Mouse (Mus musculus) thymus, adult 2 months (tissue): ENCODE measurements around the gene Zdhhc11. TPM values are rescaled to one million over a fixed set of nuclear protein-coding genes. Genes with fewer than 3 reads are reported as not detected.
A peak's percentile ranks its signal among the peaks of the same experiment; 100 is the strongest.

Source experiments
- DNase-seq: peaks from one replicate; pipeline ENCODE4 v3.0.0; 2021
- H3K27ac ChIP-seq: fragments of 200-500 bp; 2 replicates; pipeline ENCODE4 v1.5.1; 2012; ENCODE audit warnings: low read length, control low read depth; ENCODE audit not compliant: control insufficient read depth, insufficient read depth
- H3K27me3 ChIP-seq: fragments of 200-500 bp; 2 replicates; pipeline ENCODE4 v1.6.1; 2012; ENCODE audit warnings: mild to moderate bottlenecking, low read length, moderate library complexity, mixed read lengths; ENCODE audit not compliant: control insufficient read depth, insufficient read depth
- H3K36me3 ChIP-seq: fragments of 200-500 bp; 2 replicates; pipeline ENCODE4 v1.6.1; 2012; ENCODE audit warnings: mild to moderate bottlenecking, low read length, moderate library complexity; ENCODE audit not compliant: control insufficient read depth, insufficient read depth
- H3K4me1 ChIP-seq: fragments of 200-500 bp; replicated peaks from 2 replicates; pipeline ENCODE4 v1.6.1; 2012; ENCODE audit warnings: low read length; ENCODE audit not compliant: control insufficient read depth, insufficient read depth
- H3K4me3 ChIP-seq: fragments of 200-500 bp; 2 replicates; pipeline ENCODE4 v1.5.1; 2012; ENCODE audit warnings: mild to moderate bottlenecking, low read length, control low read depth, moderate library complexity; ENCODE audit not compliant: control insufficient read depth, insufficient read depth
- CTCF ChIP-seq: fragments of 200-500 bp; IDR thresholded peaks from 2 replicates; pipeline ENCODE4 v1.5.1; 2012; ENCODE audit warnings: mild to moderate bottlenecking, control low read depth, low read length, moderate library complexity, borderline replicate concordance; ENCODE audit not compliant: control insufficient read depth, poor library complexity, insufficient read depth; ENCODE audit errors: extremely low read depth
- POLR2A ChIP-seq: fragments of 200-500 bp; IDR thresholded peaks from 2 replicates; pipeline ENCODE4 v1.6.1; 2012; ENCODE audit warnings: mild to moderate bottlenecking, low read length, control low read depth, moderate library complexity; ENCODE audit not compliant: control insufficient read depth, poor library complexity, insufficient read depth; ENCODE audit errors: extremely low read depth
- WGBS: fragments of 180-500 bp; shearing (Covaris S2); methylation state at CpG from one replicate; pipeline ENCODE4 v1.1.7; 2018; 5-methylcytosine and 5-hydroxymethylcytosine counted together
- polyA plus RNA-seq: library from polyadenylated mRNA; depleted of rRNA; stranded (reverse); fragments of >200 nt; gene quantifications from 2 replicates; pipeline ENCODE4 v1.2.3, GENCODE M21; 2012

Gene Zdhhc11
- polyA plus RNA-seq, 1 experiment: not detected

DNA sequence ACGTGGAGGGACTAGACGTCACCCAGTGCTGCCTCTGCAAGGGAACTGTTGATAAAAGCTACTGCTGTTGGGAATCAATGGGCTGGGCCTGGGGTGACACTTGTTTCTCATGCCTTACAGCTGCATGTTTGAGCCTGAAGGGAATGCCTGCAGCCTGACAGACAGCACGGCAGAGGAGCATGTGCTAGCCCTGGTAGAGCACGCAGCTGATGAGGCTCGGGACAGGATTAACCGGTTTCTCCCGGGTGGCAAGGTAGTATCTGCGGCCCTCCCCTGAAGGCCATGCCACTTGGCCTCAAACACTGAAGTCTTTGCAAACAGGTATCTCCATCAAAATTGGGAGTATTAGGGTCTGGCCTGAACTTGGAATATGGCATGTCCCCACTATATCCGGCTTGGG is 19.0 kb upstream of the Zdhhc11 start:
- no peak overlapping the region for H3K27ac ChIP-seq
- no peak for DNase-seq
- H3K4me3 ChIP-seq: no peak overlapping the region
- WGBS: 98% methylated on average over 9 of the region's 9 CpGs
- peaks cover 57% of the 10 kb centered on the region for H3K36me3 ChIP-seq
- H3K27me3 ChIP-seq: no peaks in the 10 kb centered on the region
- no peak for TF ChIP-seq CTCF
- TF ChIP-seq POLR2A: no peak
- no peaks in the 10 kb centered on the region for H3K4me1 ChIP-seq

DNA sequence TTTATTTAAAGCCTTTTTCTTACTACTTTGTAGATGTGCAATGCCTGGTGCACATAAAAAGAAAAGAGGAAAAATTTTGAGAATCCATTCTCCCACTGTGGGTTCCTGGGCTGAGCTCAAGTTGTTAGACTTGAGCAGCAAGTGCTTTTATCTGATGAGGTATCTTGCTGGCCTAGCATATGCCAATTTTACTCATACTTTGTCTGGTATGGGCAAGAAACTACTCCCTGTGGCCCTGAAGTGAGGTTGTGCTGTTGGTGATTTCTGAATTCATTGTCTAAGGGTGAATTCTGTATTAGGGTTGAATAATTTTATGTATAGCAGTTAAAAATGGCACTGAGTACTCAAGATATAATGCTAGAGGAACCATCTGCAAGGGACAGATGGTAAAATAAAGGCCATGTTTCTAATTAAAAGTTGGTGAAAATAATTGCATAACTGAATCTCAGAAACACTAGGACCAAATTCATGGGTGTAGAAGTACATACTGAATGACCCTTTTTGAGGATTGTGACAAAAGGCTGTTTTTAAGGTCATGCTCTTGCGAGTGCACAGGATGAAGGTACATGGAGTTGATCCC is 10.0 kb upstream of the Zdhhc11 start:
- H3K27ac ChIP-seq: no peak overlapping the region
- 100% methylated on average over 1 of the region's 1 CpGs for WGBS
- H3K36me3 ChIP-seq: peaks cover 80% of the 10 kb centered on the region
- H3K4me1 ChIP-seq: no peaks in the 10 kb centered on the region
- H3K27me3 ChIP-seq: no peaks in the 10 kb centered on the region
- TF ChIP-seq POLR2A: no peak
- no peak for TF ChIP-seq CTCF
- H3K4me3 ChIP-seq: no peak overlapping the region
- DNase-seq: no peak

DNA sequence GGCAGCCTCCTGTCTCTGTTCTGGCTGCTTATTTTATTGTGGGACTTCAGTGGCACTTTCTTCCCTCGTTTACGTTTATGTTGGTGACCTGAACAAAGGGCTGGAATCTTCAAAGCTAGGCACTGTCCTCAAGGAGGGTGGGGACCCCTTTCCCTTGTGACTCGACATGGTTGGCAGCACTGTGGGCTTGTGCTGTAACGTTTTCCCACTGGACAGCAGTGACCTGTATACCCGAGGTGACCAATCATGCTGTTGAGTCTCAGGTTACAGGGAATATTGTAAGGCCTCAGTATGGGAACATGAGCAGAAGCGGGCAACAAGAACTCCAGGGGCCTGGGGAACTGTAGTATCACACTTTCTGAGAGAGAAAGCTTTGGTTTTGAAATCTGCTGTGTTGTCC is 9.0 kb upstream of the Zdhhc11 start:
- Histone ChIP-seq H3K4me3 (no peak overlapping the region), H3K36me3 (peaks cover 88% of the 10 kb centered on the region), H3K27me3 (no peaks in the 10 kb centered on the region), H3K4me1 (no peaks in the 10 kb centered on the region), H3K27ac (no peak overlapping the region)
- no peak for DNase-seq
- TF ChIP-seq CTCF: no peak
- no peak for TF ChIP-seq POLR2A
- WGBS: 88% methylated on average over 6 of the region's 6 CpGs

DNA sequence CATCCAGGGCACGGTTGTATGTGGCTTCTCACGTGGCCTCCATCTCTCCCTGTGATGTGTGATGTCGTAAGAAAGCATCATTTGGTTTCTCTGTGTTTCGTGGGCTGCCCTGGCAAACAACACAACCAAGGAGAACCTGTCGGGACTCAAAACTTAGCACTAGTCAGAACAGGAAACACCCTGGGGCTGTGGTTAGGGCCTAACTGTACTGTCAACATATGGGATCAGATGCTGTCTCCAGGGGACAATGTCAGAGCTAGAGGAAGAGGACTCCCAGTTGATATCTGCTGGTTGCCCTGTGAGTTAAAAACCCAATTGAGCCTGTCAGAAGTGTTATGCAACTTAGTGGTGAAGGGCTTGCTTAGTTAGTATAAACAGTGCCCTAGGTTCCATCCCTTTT is 8.1 kb upstream of the Zdhhc11 start:
- H3K27me3 ChIP-seq: no peaks in the 10 kb centered on the region
- H3K27ac ChIP-seq: no peak overlapping the region
- no peak overlapping the region for H3K4me3 ChIP-seq
- 33% methylated on average over 5 of the region's 5 CpGs for WGBS
- no peak for DNase-seq
- peaks cover 88% of the 10 kb centered on the region for H3K36me3 ChIP-seq
- no peaks in the 10 kb centered on the region for H3K4me1 ChIP-seq
- TF ChIP-seq CTCF: no peak
- TF ChIP-seq POLR2A: no peak

DNA sequence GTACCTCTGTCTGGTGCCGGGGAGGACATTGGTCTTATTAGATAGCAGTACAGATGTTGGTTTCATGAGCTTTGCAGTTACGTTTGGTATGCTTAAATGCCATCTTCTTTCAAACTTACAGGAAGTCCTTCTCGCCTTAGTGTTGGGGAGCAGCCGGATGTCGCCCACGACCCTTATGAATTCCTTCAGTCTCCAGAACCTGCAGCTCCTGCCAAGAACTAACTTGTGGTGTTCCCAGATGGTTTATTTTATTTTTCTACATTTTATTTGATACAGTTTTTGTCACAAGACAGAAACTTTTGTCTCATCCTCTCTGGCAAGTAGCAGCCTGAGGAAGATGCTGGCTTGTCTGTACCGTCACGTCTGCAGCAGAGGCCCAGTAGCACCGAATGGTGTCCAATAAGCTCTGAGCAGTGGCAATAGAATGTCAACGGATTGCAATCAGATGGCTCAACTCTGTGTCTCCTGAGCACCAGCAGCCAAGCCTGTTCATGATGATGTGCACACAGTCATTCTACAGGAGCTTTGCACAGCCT is 3.5 kb upstream of the Zdhhc11 start:
- H3K4me1 ChIP-seq: no peaks in the 10 kb centered on the region
- no peak overlapping the region for H3K4me3 ChIP-seq
- no peaks in the 10 kb centered on the region for H3K27me3 ChIP-seq
- no peak for TF ChIP-seq CTCF
- TF ChIP-seq POLR2A: no peak
- H3K36me3 ChIP-seq: peaks cover 49% of the 10 kb centered on the region
- no peak overlapping the region for H3K27ac ChIP-seq
- WGBS: 95% methylated on average over 10 of the region's 10 CpGs
- DNase-seq: no peak

DNA sequence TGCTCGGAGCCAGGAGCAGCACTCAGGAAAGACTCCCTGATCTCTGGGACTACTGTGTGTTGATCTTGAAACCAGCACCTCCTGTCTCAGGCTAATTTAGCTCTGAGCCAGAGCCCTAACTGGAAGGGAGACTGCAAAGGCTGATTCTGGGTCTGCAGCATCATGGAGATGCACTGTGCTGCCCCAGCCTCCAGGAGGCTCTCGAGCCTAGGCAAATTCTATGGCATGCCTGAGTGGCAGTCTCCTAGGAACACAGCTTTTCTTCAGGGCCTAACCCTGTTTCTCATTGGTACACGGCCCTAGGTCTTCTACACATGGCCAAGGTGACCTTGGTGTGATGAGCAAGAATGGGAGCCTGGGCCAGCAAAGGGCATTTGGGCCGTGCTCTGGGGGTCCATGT is 2.5 kb upstream of the Zdhhc11 start:
- H3K36me3 ChIP-seq: peaks cover 39% of the 10 kb centered on the region
- H3K4me3 ChIP-seq: no peak overlapping the region
- TF ChIP-seq POLR2A: no peak
- no peak for TF ChIP-seq CTCF
- H3K27ac ChIP-seq: no peak overlapping the region
- no peaks in the 10 kb centered on the region for H3K4me1 ChIP-seq
- H3K27me3 ChIP-seq: no peaks in the 10 kb centered on the region
- 99% methylated on average over 4 of the region's 4 CpGs for WGBS
- DNase-seq: no peak

DNA sequence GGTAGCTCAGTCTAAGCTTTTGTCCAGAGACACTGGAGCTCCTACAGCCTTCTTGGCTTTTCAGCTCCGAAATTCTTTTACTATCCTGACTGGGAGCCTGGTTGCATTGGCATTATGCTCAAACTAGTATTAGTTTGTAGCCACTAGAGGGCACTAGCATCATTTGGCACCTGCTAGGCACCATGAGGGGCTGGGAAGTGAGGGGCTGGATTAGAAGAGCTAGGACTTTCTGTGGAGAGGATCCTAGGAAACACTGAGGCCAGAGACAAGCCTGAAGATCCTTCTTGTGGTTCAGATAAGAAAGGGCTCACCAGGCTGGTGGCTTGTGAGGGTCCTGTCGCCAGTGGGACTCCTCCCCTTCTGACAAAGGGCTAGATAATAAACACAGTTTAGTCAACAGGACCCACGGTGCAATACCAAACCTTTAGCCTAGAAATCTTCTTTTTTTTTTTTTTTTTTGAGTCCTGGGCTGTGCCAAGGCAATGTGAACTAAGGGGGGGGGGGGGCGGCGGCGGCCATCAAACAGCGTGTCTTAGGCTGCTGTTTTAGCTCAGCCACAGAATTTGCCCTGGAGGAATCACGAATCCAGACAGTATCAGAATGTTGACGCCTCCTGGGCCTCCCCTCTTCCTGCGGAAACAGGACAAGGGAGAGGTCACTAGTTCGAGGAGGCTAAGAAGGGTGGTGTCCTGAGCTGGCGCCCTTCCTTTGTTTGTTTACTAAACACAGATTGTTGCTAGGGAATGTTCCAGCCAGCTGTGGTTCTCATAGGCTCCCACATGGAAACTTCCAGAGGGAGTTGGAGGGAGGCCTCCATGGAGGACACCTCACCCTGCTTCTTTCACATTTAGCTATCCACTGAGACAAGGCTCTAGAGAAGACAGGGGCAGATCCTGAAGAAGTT is 7.1 kb downstream of the Zdhhc11 start:
- Histone ChIP-seq H3K4me3 (no peak overlapping the region), H3K36me3 (no peaks in the 10 kb centered on the region), H3K4me1 (no peaks in the 10 kb centered on the region), H3K27ac (no peak overlapping the region), H3K27me3 (no peaks in the 10 kb centered on the region)
- no peak; the same call in 1 of the 2 replicates for TF ChIP-seq CTCF
- TF ChIP-seq POLR2A: no peak
- DNase-seq: peak; percentile 25
- WGBS: 42% methylated on average over 12 of the region's 12 CpGs
